Mouse (Mus musculus) ovary, postnatal 10 days (tissue): ENCODE measurements around the gene Fstl1.

Experiments
- DNase-seq: peaks from one replicate; pipeline ENCODE4 v3.0.0; 2022; ENCODE audit warnings: low spot score

Fstl1 gene

GRCm38 (mm10) chr16:37823949-37824348 lies 47.3 kb downstream of the Fstl1 start:
- no peak for DNase-seq

- DNase-seq = no peak
Measured at GRCm38 (mm10) chr16:37824778-37825505, 48.3 kb downstream of the Fstl1 start.

- no peak for DNase-seq
Measured at GRCm38 (mm10) chr16:37826286-37826685, 49.6 kb downstream of the Fstl1 start.

- DNase-seq = no peak
Measured at GRCm38 (mm10) chr16:37831041-37831440, 54.4 kb downstream of the Fstl1 start.

- DNase-seq = no peak
Measured at GRCm38 (mm10) chr16:37837571-37837970, 60.9 kb downstream of the Fstl1 start.

GRCm38 (mm10) chr16:37842439-37842838 lies 65.8 kb downstream of the Fstl1 start:
- no peak for DNase-seq

GRCm38 (mm10) chr16:37843740-37844139 lies 67.1 kb downstream of the Fstl1 start:
- no peak for DNase-seq

GRCm38 (mm10) chr16:37845202-37845925 lies 68.7 kb downstream of the Fstl1 start:
- no peak for DNase-seq

- DNase-seq = no peak
Measured at GRCm38 (mm10) chr16:37847081-37847480, 70.4 kb downstream of the Fstl1 start.

GRCm38 (mm10) chr16:37851366-37851765 lies 74.7 kb downstream of the Fstl1 start:
- no peak for DNase-seq

GRCm38 (mm10) chr16:37853279-37853678 lies 76.6 kb downstream of the Fstl1 start:
- no peak for DNase-seq

- DNase-seq = no peak
Measured at GRCm38 (mm10) chr16:37854054-37854453, 77.4 kb downstream of the Fstl1 start.

GRCm38 (mm10) chr16:37854593-37854992 lies 77.9 kb downstream of the Fstl1 start:
- no peak for DNase-seq

- no peak for DNase-seq
Measured at GRCm38 (mm10) chr16:37855583-37855982, 78.9 kb downstream of the Fstl1 start.

- no peak for DNase-seq
Measured at GRCm38 (mm10) chr16:37856327-37856726, 79.7 kb downstream of the Fstl1 start.

- no peak for DNase-seq
Measured at GRCm38 (mm10) chr16:37857495-37857894, 80.8 kb downstream of the Fstl1 start.

GRCm38 (mm10) chr16:37860213-37860612 lies 83.5 kb downstream of the Fstl1 start:
- no peak for DNase-seq

- no peak for DNase-seq
Measured at GRCm38 (mm10) chr16:37861029-37861428, 84.4 kb downstream of the Fstl1 start, which contains the start of gene Gm36028. Gene Gm36028 (minus strand): TSS chr16:37861146.

GRCm38 (mm10) chr16:37863876-37864275 lies 87.2 kb downstream of the Fstl1 start:
- DNase-seq = no peak

- DNase-seq = no peak
Measured at GRCm38 (mm10) chr16:37865841-37866240, 89.2 kb downstream of the Fstl1 start.

GRCm38 (mm10) chr16:37867791-37868505 lies 91.3 kb downstream of the Fstl1 start, which contains the start of gene Lrrc58:
Gene Lrrc58 (plus strand): TSS chr16:37868389.
- peak; percentile 78 for DNase-seq
